8 mouse cellular contexts compared by ENCODE assay signal in the genomic region with DNA sequence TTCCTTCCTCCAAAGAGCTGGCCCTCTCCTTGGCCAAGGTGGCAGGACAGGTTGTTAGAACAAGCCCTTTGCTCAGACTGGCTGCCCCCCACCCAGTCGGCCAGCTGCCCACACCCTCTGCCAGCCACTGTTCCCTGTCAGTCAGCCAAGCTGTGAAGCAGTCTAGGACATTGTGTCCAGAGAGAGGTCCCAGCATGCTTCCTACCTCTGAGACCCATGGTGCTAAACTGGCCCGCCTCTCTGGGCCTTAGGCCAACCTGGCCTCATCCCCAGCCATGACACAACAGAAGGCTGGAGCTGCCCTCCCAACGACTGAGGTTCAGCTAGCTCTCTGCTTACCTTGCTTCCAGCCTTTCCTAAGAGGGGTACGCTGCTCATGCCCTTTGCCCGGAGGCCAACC. TPM values are rescaled to one million over a fixed set of nuclear protein-coding genes. Genes with fewer than 3 reads are reported as not detected.
DNase-seq lines count a peak whose midpoint lies in the region; ATAC-seq lines count a peak whose summit lies in the region.

No protein-coding gene starts in this region.

- H3K4me3 ChIP-seq in hindbrain, embryonic 15.5 days, result no peak overlapping the region
- H3K4me3 ChIP-seq in hindbrain, embryonic 11.5 days (ENCODE audit: low read depth, low read length), result no peak overlapping the region
- H3K4me3 ChIP-seq in liver, embryonic 15.5 days (replicated peaks), result no peak overlapping the region

- no peak overlapping the region for H3K4me2 ChIP-seq in hindbrain, embryonic 15.5 days
- no peak overlapping the region for H3K4me2 ChIP-seq in hindbrain, embryonic 11.5 days (replicated peaks; ENCODE audit: low read depth, low read length)
- H3K4me2 ChIP-seq in liver, embryonic 15.5 days, result no peak overlapping the region

- no peaks in the 10 kb centered on the region for H3K36me3 ChIP-seq in hindbrain, embryonic 15.5 days
- no peaks in the 10 kb centered on the region for H3K36me3 ChIP-seq in hindbrain, embryonic 11.5 days (ENCODE audit: control insufficient read depth, insufficient read depth, low read length)
- H3K36me3 ChIP-seq in liver, embryonic 15.5 days (replicated peaks), result no peaks in the 10 kb centered on the region

- H3K9me3 ChIP-seq in hindbrain, embryonic 15.5 days, result no peaks in the 10 kb centered on the region
- H3K9me3 ChIP-seq in hindbrain, embryonic 11.5 days (ENCODE audit: control insufficient read depth, low read length), result no peaks in the 10 kb centered on the region
- H3K9me3 ChIP-seq in liver, embryonic 15.5 days (replicated peaks), result no peaks in the 10 kb centered on the region

- DNase-seq in hindbrain, embryonic 11.5 days (ENCODE audit: low spot score), result no peak
- DNase-seq in frontal cortex, postnatal 36 days (ENCODE audit: low spot score in 2 of 2), result peak; percentile 67 to 68
- DNase-seq in kidney, adult 9 months, result peak; percentile 99
- DNase-seq in right cerebral cortex, adult 2 months (ENCODE audit: low spot score in 2 of 2), result peak; percentile 42 to 71

- H3K4me1 ChIP-seq in hindbrain, embryonic 15.5 days (replicated peaks), result peaks cover 13% of the 10 kb centered on the region
- H3K4me1 ChIP-seq in hindbrain, embryonic 11.5 days (replicated peaks; ENCODE audit: control insufficient read depth, insufficient read depth, low read length), result peaks cover 2% of the 10 kb centered on the region
- peaks cover 31% of the 10 kb centered on the region for H3K4me1 ChIP-seq in liver, embryonic 15.5 days (replicated peaks)

- H3K27ac ChIP-seq in hindbrain, embryonic 15.5 days (replicated peaks), result peak overlapping the region; percentile 21
- H3K27ac ChIP-seq in hindbrain, embryonic 11.5 days (ENCODE audit: low read depth, low read length), result no peak overlapping the region
- peak overlapping the region; percentile 59 for H3K27ac ChIP-seq in liver, embryonic 15.5 days (replicated peaks)

- WGBS in hindbrain, embryonic 15.5 days, result 58% methylated on average over 5 of the region's 5 CpGs
- 67% methylated on average over 5 of the region's 5 CpGs for WGBS in hindbrain, embryonic 11.5 days
- 56% methylated on average over 5 of the region's 5 CpGs for WGBS in liver, embryonic 15.5 days (ENCODE audit: insufficient replicate concordance)

- no peak overlapping the region for H3K9ac ChIP-seq in hindbrain, embryonic 15.5 days
- H3K9ac ChIP-seq in hindbrain, embryonic 11.5 days (ENCODE audit: low read depth, low read length), result no peak overlapping the region
- H3K9ac ChIP-seq in liver, embryonic 15.5 days, result no peak overlapping the region

- peak; percentile 83 for ATAC-seq in hindbrain, embryonic 15.5 days (ENCODE audit: low FRiP score, low read depth)
- no peak for ATAC-seq in hindbrain, embryonic 11.5 days (ENCODE audit: low FRiP score)
- peak; percentile 84 for ATAC-seq in cerebellum, adult (ENCODE audit: insufficient number of reproducible peaks, low FRiP score, low TSS enrichment)
- ATAC-seq in liver, embryonic 15.5 days (ENCODE audit: insufficient read depth), result peak; percentile 71
- no peak for ATAC-seq in CD4-positive, CD25-positive, alpha-beta regulatory T cell, adult 4 months

- 0 out of 2 replicates have a peak, but pooled peaks cover 4% of the 10 kb centered on the region for H3K27me3 ChIP-seq in hindbrain, embryonic 15.5 days
- H3K27me3 ChIP-seq in hindbrain, embryonic 11.5 days (ENCODE audit: control insufficient read depth, insufficient read depth, low read length), result peaks cover 2% of the 10 kb centered on the region; the same call in 1 of the 2 replicates
- peaks cover 28% of the 10 kb centered on the region for H3K27me3 ChIP-seq in liver, embryonic 15.5 days

RNA-seq across cellular contexts. Expression of a gene that starts 19.0 kb away (rescaled TPM):
- 17.4 and 17.7 TPM in 2 replicates for polyA plus RNA-seq in hindbrain, embryonic 15.5 days (2015; fragmentation: Nextera tagmentation; extraction: Ambion mirVana)
- polyA plus RNA-seq in hindbrain, embryonic 11.5 days (2014; fragmentation: Nextera tagmentation; extraction: Ambion mirVana), result 10.5 and 12.5 TPM in 2 replicates
- 11.1 and 12.2 TPM in 2 replicates for polyA plus RNA-seq in liver, embryonic 15.5 days (2015; fragmentation: Nextera tagmentation; extraction: Ambion mirVana)
- 10 to 100 TPM; 37.2 to 42.7 TPM for polyA plus RNA-seq in CD4-positive, CD25-positive, alpha-beta regulatory T cell, adult 4 months (2017; shearing (Covaris generic))

RNA-seq across cellular contexts. Expression of a gene that starts 32.1 kb away (rescaled TPM):
- 119 and 123 TPM in 2 replicates for polyA plus RNA-seq in hindbrain, embryonic 15.5 days (2015; fragmentation: Nextera tagmentation; extraction: Ambion mirVana)
- polyA plus RNA-seq in hindbrain, embryonic 11.5 days (2014; fragmentation: Nextera tagmentation; extraction: Ambion mirVana), result 184 and 186 TPM in 2 replicates
- 91.3 and 103 TPM in 2 replicates for polyA plus RNA-seq in liver, embryonic 15.5 days (2015; fragmentation: Nextera tagmentation; extraction: Ambion mirVana)
- polyA plus RNA-seq in CD4-positive, CD25-positive, alpha-beta regulatory T cell, adult 4 months (2017; shearing (Covaris generic)), result 100 to 1,000 TPM in 1 of 2 experiments, 10 to 100 TPM in 1; 89.8 to 111 TPM

RNA-seq across cellular contexts. Expression of a gene that starts 32.5 kb away (rescaled TPM):
- 282 and 287 TPM in 2 replicates for polyA plus RNA-seq in hindbrain, embryonic 15.5 days (2015; fragmentation: Nextera tagmentation; extraction: Ambion mirVana)
- polyA plus RNA-seq in hindbrain, embryonic 11.5 days (2014; fragmentation: Nextera tagmentation; extraction: Ambion mirVana), result 155 and 169 TPM in 2 replicates
- polyA plus RNA-seq in liver, embryonic 15.5 days (2015; fragmentation: Nextera tagmentation; extraction: Ambion mirVana), result 98.9 and 107 TPM in 2 replicates
- polyA plus RNA-seq in CD4-positive, CD25-positive, alpha-beta regulatory T cell, adult 4 months (2017; shearing (Covaris generic)), result 100 to 1,000 TPM in 1 of 2 experiments, 10 to 100 TPM in 1; 94.3 to 166 TPM

RNA-seq across cellular contexts. Expression of a gene that starts 37.4 kb away (rescaled TPM):
- 23.7 and 25.3 TPM in 2 replicates for polyA plus RNA-seq in hindbrain, embryonic 15.5 days (2015; fragmentation: Nextera tagmentation; extraction: Ambion mirVana)
- polyA plus RNA-seq in hindbrain, embryonic 11.5 days (2014; fragmentation: Nextera tagmentation; extraction: Ambion mirVana), result 12.0 and 12.4 TPM in 2 replicates
- 6.2 and 8.1 TPM in 2 replicates for polyA plus RNA-seq in liver, embryonic 15.5 days (2015; fragmentation: Nextera tagmentation; extraction: Ambion mirVana)
- polyA plus RNA-seq in CD4-positive, CD25-positive, alpha-beta regulatory T cell, adult 4 months (2017; shearing (Covaris generic)), result 10 to 100 TPM; 10.2 to 13.9 TPM

Comparison
In these comparisons a context has a peak if more than half of its experiments do, and no peak if none do; other contexts are left out.
1. ATAC-seq: peak in hindbrain, embryonic 15.5 days (single experiment), cerebellum, adult (single experiment) and liver, embryonic 15.5 days (single experiment); none in hindbrain, embryonic 11.5 days (single experiment) and CD4-positive, CD25-positive, alpha-beta regulatory T cell, adult 4 months (single experiment).